Mouse (Mus musculus): Measurements from ENCODE around the gene Gm20388.
A peak's percentile ranks its signal among the peaks of the same experiment; 100 is the strongest.
"Not testable (repeated sequence)": the region's sequence is repeated elsewhere in the genome, so short reads cannot be mapped to it uniquely, and the experiment has no call there.

Gm20388 gene

GRCm38 (mm10) chr8:123135806-123136205, 3225.2 kb downstream of the Gm20388 start:
- DNase-seq: no peak

GRCm38 (mm10) chr8:123136287-123136686, 3225.6 kb downstream of the Gm20388 start:
- no peak for DNase-seq

GRCm38 (mm10) chr8:123137645-123138077, 3227.0 kb downstream of the Gm20388 start:
- peak; percentile 52 to 75 for DNase-seq

GRCm38 (mm10) chr8:123138741-123139140, 3228.1 kb downstream of the Gm20388 start:
- no peak for DNase-seq

- peak; percentile 83 to 87 for DNase-seq
Observed at GRCm38 (mm10) chr8:123141741-123142462, 3231.3 kb downstream of the Gm20388 start.

GRCm38 (mm10) chr8:123145279-123145678, 3234.6 kb downstream of the Gm20388 start:
- DNase-seq: peak; percentile 60 to 65

GRCm38 (mm10) chr8:123146390-123146789, 3235.7 kb downstream of the Gm20388 start:
- DNase-seq: peak in 1 of 2 experiments; percentile 63

- peak; percentile 60 to 74 for DNase-seq
Observed at GRCm38 (mm10) chr8:123150737-123151171, 3240.1 kb downstream of the Gm20388 start.

- peak; percentile 56 to 60 for DNase-seq
Observed at GRCm38 (mm10) chr8:123155177-123155576, 3244.5 kb downstream of the Gm20388 start.

GRCm38 (mm10) chr8:123156070-123156773, 3245.6 kb downstream of the Gm20388 start:
- no peak for DNase-seq

- peak; percentile 22 to 57 for DNase-seq
Observed at GRCm38 (mm10) chr8:123157888-123158465, 3247.3 kb downstream of the Gm20388 start, which contains the start of gene Sult5a1. Sult5a1 (minus strand) TSS chr8:123158315.

- DNase-seq: no peak
Observed at GRCm38 (mm10) chr8:123181391-123181790, 3270.8 kb downstream of the Gm20388 start.

- peak; percentile 44 to 81 for DNase-seq
Observed at GRCm38 (mm10) chr8:123185566-123186409, 3275.1 kb downstream of the Gm20388 start, which contains the start of gene Dpep1. Dpep1 (plus strand) TSS chr8:123186242.

GRCm38 (mm10) chr8:123188006-123188405, 3277.4 kb downstream of the Gm20388 start:
- no peak for DNase-seq

GRCm38 (mm10) chr8:123188841-123189240, 3278.2 kb downstream of the Gm20388 start:
- DNase-seq: no peak

- peak; percentile 84 for DNase-seq
Observed at GRCm38 (mm10) chr8:123190678-123191077, 3280.0 kb downstream of the Gm20388 start.

GRCm38 (mm10) chr8:123191908-123192307, 3281.3 kb downstream of the Gm20388 start:
- DNase-seq: no peak

GRCm38 (mm10) chr8:123193771-123194170, 3283.1 kb downstream of the Gm20388 start:
- no peak for DNase-seq

- not testable (repeated sequence) for DNase-seq
Observed at GRCm38 (mm10) chr8:123197016-123197415, 3286.4 kb downstream of the Gm20388 start.

GRCm38 (mm10) chr8:123199864-123200263, 3289.2 kb downstream of the Gm20388 start:
- peak in 1 of 2 experiments; percentile 53 for DNase-seq

- peak; percentile 44 to 83 for DNase-seq
Observed at GRCm38 (mm10) chr8:123202288-123202687, 3291.6 kb downstream of the Gm20388 start.

GRCm38 (mm10) chr8:123203571-123203970, 3292.9 kb downstream of the Gm20388 start:
- DNase-seq: no peak
